ENCODE assay signal across 14 mouse cellular contexts in the genomic region with DNA sequence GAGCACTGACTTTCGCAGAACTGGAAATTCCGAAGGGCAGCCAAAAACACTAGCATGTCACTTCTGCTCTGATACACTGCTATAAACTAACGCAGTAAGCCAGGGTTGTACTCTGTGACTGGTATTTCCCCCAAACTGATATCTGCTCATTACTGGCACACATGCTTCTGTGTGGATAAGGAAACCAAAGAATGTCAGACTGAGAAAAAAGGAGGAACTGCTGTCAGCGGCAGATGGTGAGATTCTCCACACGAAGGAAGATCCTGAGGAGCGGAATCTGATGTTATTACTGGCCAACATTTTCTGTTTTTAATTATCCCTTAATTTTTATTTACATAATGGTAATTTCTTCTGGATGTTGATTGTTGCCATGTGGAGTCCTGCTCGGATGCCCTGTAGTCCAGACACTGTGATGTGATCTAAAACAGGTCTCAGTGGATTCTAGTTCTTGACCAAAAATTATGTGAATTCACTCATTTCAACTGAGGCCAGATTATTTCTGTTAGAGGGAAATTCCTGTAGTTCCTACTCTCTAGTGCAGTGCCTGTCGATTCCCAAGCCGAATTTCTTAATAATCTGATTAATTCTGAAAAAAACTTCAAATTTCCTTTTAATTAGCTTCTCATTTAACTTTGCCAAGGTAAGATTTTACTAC.
DNase-seq lines count a peak whose midpoint lies in the region; ATAC-seq and TF ChIP-seq lines count a peak whose summit lies in the region.
"Had no signal": no experiment of that assay in that cellular context is flagged by ENCODE, and none has a peak within 500 bp of the region (broad histone marks: within the 10 kb centered on the region; RNA-seq: fewer than 3 reads in every experiment).

No protein-coding gene starts in this region.

- DNase-seq in cerebellum, postnatal 10 days: peak; percentile 19
- DNase-seq in cerebellum, adult 11-12 months: no peak
- peak; percentile 3 for DNase-seq in hindbrain, postnatal 0 days (ENCODE audit: low spot score)
- DNase-seq in hindbrain, embryonic 11.5 days (ENCODE audit: low spot score): no peak
- peak; percentile 26 for DNase-seq in c-Kit-positive CD71-negative TER-119-negative erythroid progenitor cells, embryonic 14.5 days (ENCODE audit: low read depth)
- no peak for DNase-seq in liver, postnatal 0 days
- DNase-seq in right cerebral cortex, postnatal 14 days: no peak
- DNase-seq in kidney, postnatal 4 days: no peak
- DNase-seq: cerebellum, adult 2 months; heart, postnatal 36 days; kidney, adult 9 months; thymus, adult 2 months had no signal

- ATAC-seq in hindbrain, postnatal 0 days: no peak
- ATAC-seq in hindbrain, embryonic 11.5 days (ENCODE audit: low FRiP score): no peak
- no peak for ATAC-seq in liver, postnatal 0 days

- H3K4me2 ChIP-seq in hindbrain, postnatal 0 days (ENCODE audit: low read depth, low read length): no peak overlapping the region
- H3K4me2 ChIP-seq in hindbrain, embryonic 11.5 days (replicated peaks; ENCODE audit: low read depth, low read length): no peak overlapping the region
- peak overlapping the region; percentile 24; the same call in 1 of the 2 replicates for H3K4me2 ChIP-seq in liver, postnatal 0 days (ENCODE audit: low read depth, low read length)

- H3K4me1 ChIP-seq in hindbrain, postnatal 0 days (ENCODE audit: insufficient read depth, low read length): no peaks in the 10 kb centered on the region
- no peaks in the 10 kb centered on the region for H3K4me1 ChIP-seq in hindbrain, embryonic 11.5 days (replicated peaks; ENCODE audit: control insufficient read depth, insufficient read depth, low read length)
- H3K4me1 ChIP-seq in liver, postnatal 0 days (ENCODE audit: insufficient read depth): no peaks in the 10 kb centered on the region

- no peak for TF ChIP-seq CTCF in hindbrain, postnatal 0 days (IDR thresholded peaks at IDR 0.05; ENCODE audit: low read depth)
- no peak for TF ChIP-seq CTCF in liver, postnatal 0 days (IDR thresholded peaks at IDR 0.05; ENCODE audit: low read depth)

- TF ChIP-seq EP300 in liver, postnatal 0 days (IDR thresholded peaks at IDR 0.05; ENCODE audit: low read depth): no peak

- no peaks in the 10 kb centered on the region for H3K9me3 ChIP-seq in hindbrain, postnatal 0 days (ENCODE audit: low read length)
- H3K9me3 ChIP-seq in hindbrain, embryonic 11.5 days (ENCODE audit: control insufficient read depth, low read length): no peaks in the 10 kb centered on the region
- peaks cover 2% of the 10 kb centered on the region; the same call in 1 of the 2 replicates for H3K9me3 ChIP-seq in liver, postnatal 0 days (ENCODE audit: low read length)

- H3K36me3 ChIP-seq in hindbrain, postnatal 0 days (ENCODE audit: insufficient read depth, low read length): no peaks in the 10 kb centered on the region
- H3K36me3 ChIP-seq in hindbrain, embryonic 11.5 days (ENCODE audit: control insufficient read depth, insufficient read depth, low read length): no peaks in the 10 kb centered on the region
- no peaks in the 10 kb centered on the region for H3K36me3 ChIP-seq in liver, postnatal 0 days (replicated peaks; ENCODE audit: insufficient read depth, low read length)
- H3K36me3 ChIP-seq: G1E had no signal

- no peak overlapping the region for H3K4me3 ChIP-seq in hindbrain, postnatal 0 days (ENCODE audit: low read length)
- no peak overlapping the region for H3K4me3 ChIP-seq in hindbrain, embryonic 11.5 days (ENCODE audit: low read depth, low read length)
- no peak overlapping the region for H3K4me3 ChIP-seq in liver, postnatal 0 days (ENCODE audit: low read depth, low read length)
- H3K4me3 ChIP-seq: left cerebral cortex, adult 2 months had no signal

- H3K9ac ChIP-seq in hindbrain, postnatal 0 days (replicated peaks; ENCODE audit: low read length): no peak overlapping the region
- H3K9ac ChIP-seq in hindbrain, embryonic 11.5 days (ENCODE audit: low read depth, low read length): no peak overlapping the region
- H3K9ac ChIP-seq in liver, postnatal 0 days (replicated peaks): no peak overlapping the region

- WGBS in hindbrain, postnatal 0 days: 64% methylated on average over 9 of the region's 9 CpGs
- WGBS in hindbrain, embryonic 11.5 days: 73% methylated on average over 9 of the region's 9 CpGs
- WGBS in liver, postnatal 0 days (ENCODE audit: insufficient replicate concordance): 31% methylated on average over 9 of the region's 9 CpGs

- no peaks in the 10 kb centered on the region for H3K27me3 ChIP-seq in hindbrain, postnatal 0 days (ENCODE audit: insufficient read depth, low read length)
- H3K27me3 ChIP-seq in hindbrain, embryonic 11.5 days (ENCODE audit: control insufficient read depth, insufficient read depth, low read length): no peaks in the 10 kb centered on the region
- H3K27me3 ChIP-seq in liver, postnatal 0 days (ENCODE audit: insufficient read depth, low read length): no peaks in the 10 kb centered on the region

- H3K27ac ChIP-seq in hindbrain, postnatal 0 days: no peak overlapping the region
- H3K27ac ChIP-seq in hindbrain, embryonic 11.5 days (ENCODE audit: low read depth, low read length): no peak overlapping the region
- H3K27ac ChIP-seq in liver, postnatal 0 days (ENCODE audit: low read depth): no peak overlapping the region
- H3K27ac ChIP-seq: left cerebral cortex, adult 2 months had no signal

Comparison
In these comparisons a context has a peak if more than half of its experiments do, and no peak if none do; other contexts are left out.
1. DNase-seq: peak in cerebellum, postnatal 10 days (2 of 2), hindbrain, postnatal 0 days (single experiment) and c-Kit-positive CD71-negative TER-119-negative erythroid progenitor cells, embryonic 14.5 days (single experiment); none in cerebellum, adult 11-12 months (single experiment), hindbrain, embryonic 11.5 days (single experiment), liver, postnatal 0 days (single experiment), right cerebral cortex, postnatal 14 days (single experiment) and kidney, postnatal 4 days (0 of 2).